Mouse (Mus musculus): ENCODE data around the gene Nckap1. TPM values are rescaled to one million over a fixed set of nuclear protein-coding genes. Genes with fewer than 3 reads are reported as not detected.
A peak's percentile ranks its signal among the peaks of the same experiment; 100 is the strongest.

Gene Nckap1
- polyA plus RNA-seq, 1 experiment from 2014 or later = 70.9 TPM

GRCm38 (mm10) chr2:80602756-80603155 lies 21.6 kb upstream of the Nckap1 start:
- H3K9ac ChIP-seq (ENCODE audit: low read length) = no peak overlapping the region
- H3K27me3 ChIP-seq (ENCODE audit: control insufficient read depth, insufficient read depth, low read length) = no peaks in the 10 kb centered on the region
- no peaks in the 10 kb centered on the region for H3K9me3 ChIP-seq (ENCODE audit: control insufficient read depth, low read length)
- DNase-seq (ENCODE audit: low spot score) (no peak), ATAC-seq (replicated peaks; ENCODE audit: low FRiP score) (no peak)
- no peaks in the 10 kb centered on the region for H3K4me1 ChIP-seq (replicated peaks; ENCODE audit: control insufficient read depth, insufficient read depth, low read length)
- H3K27ac ChIP-seq (ENCODE audit: low read depth, low read length) = no peak overlapping the region
- no peak overlapping the region for H3K4me3 ChIP-seq (ENCODE audit: low read depth, low read length)
- 94% methylated on average over 13 of the region's 13 CpGs for WGBS
- H3K36me3 ChIP-seq (ENCODE audit: control insufficient read depth, insufficient read depth, low read length) = no peaks in the 10 kb centered on the region
- H3K4me2 ChIP-seq (ENCODE audit: low read depth, low read length, severe bottlenecking) = no peak overlapping the region

GRCm38 (mm10) chr2:80600611-80601010 lies 19.4 kb upstream of the Nckap1 start:
- ATAC-seq (replicated peaks; ENCODE audit: low FRiP score) (no peak), DNase-seq (ENCODE audit: low spot score) (no peak)
- H3K9me3 ChIP-seq (ENCODE audit: control insufficient read depth, low read length) = no peaks in the 10 kb centered on the region
- no peak overlapping the region for H3K9ac ChIP-seq (ENCODE audit: low read length)
- H3K27ac ChIP-seq (ENCODE audit: low read depth, low read length) = no peak overlapping the region
- no peaks in the 10 kb centered on the region for H3K36me3 ChIP-seq (ENCODE audit: control insufficient read depth, insufficient read depth, low read length)
- H3K4me1 ChIP-seq (replicated peaks; ENCODE audit: control insufficient read depth, insufficient read depth, low read length) = no peaks in the 10 kb centered on the region
- no peak overlapping the region for H3K4me2 ChIP-seq (ENCODE audit: low read depth, low read length, severe bottlenecking)
- H3K4me3 ChIP-seq (ENCODE audit: low read depth, low read length) = no peak overlapping the region
- H3K27me3 ChIP-seq (ENCODE audit: control insufficient read depth, insufficient read depth, low read length) = no peaks in the 10 kb centered on the region

- H3K27ac ChIP-seq (ENCODE audit: low read depth, low read length) = no peak overlapping the region
- H3K36me3 ChIP-seq (ENCODE audit: control insufficient read depth, insufficient read depth, low read length) = no peaks in the 10 kb centered on the region
- no peaks in the 10 kb centered on the region for H3K9me3 ChIP-seq (ENCODE audit: control insufficient read depth, low read length)
- ATAC-seq (replicated peaks; ENCODE audit: low FRiP score) (no peak), DNase-seq (ENCODE audit: low spot score) (no peak)
- H3K27me3 ChIP-seq (ENCODE audit: control insufficient read depth, insufficient read depth, low read length) = no peaks in the 10 kb centered on the region
- H3K9ac ChIP-seq (ENCODE audit: low read length) = no peak overlapping the region
- no peak overlapping the region for H3K4me2 ChIP-seq (ENCODE audit: low read depth, low read length, severe bottlenecking)
- no peaks in the 10 kb centered on the region for H3K4me1 ChIP-seq (replicated peaks; ENCODE audit: control insufficient read depth, insufficient read depth, low read length)
- 88% methylated on average over 3 of the region's 3 CpGs for WGBS
- no peak overlapping the region for H3K4me3 ChIP-seq (ENCODE audit: low read depth, low read length)
Measured at GRCm38 (mm10) chr2:80599850-80600249, 18.7 kb upstream of the Nckap1 start.

- H3K9me3 ChIP-seq (ENCODE audit: control insufficient read depth, low read length) = no peaks in the 10 kb centered on the region
- no peaks in the 10 kb centered on the region for H3K36me3 ChIP-seq (ENCODE audit: control insufficient read depth, insufficient read depth, low read length)
- no peak overlapping the region for H3K4me2 ChIP-seq (ENCODE audit: low read depth, low read length, severe bottlenecking)
- no peak overlapping the region for H3K4me3 ChIP-seq (ENCODE audit: low read depth, low read length)
- ATAC-seq (replicated peaks; ENCODE audit: low FRiP score) = no peak
- WGBS = 81% methylated on average over 5 of the region's 5 CpGs
- no peak for DNase-seq (ENCODE audit: low spot score)
- H3K9ac ChIP-seq (ENCODE audit: low read length) = no peak overlapping the region
- H3K27me3 ChIP-seq (ENCODE audit: control insufficient read depth, insufficient read depth, low read length) = no peaks in the 10 kb centered on the region
- H3K4me1 ChIP-seq (replicated peaks; ENCODE audit: control insufficient read depth, insufficient read depth, low read length) = no peaks in the 10 kb centered on the region
- no peak overlapping the region for H3K27ac ChIP-seq (ENCODE audit: low read depth, low read length)
Measured at GRCm38 (mm10) chr2:80596960-80597359, 15.8 kb upstream of the Nckap1 start.

GRCm38 (mm10) chr2:80594215-80594918 lies 13.2 kb upstream of the Nckap1 start:
- no peaks in the 10 kb centered on the region for H3K9me3 ChIP-seq (ENCODE audit: control insufficient read depth, low read length)
- H3K9ac ChIP-seq (ENCODE audit: low read length) = no peak overlapping the region
- 79% methylated on average over 4 of the region's 4 CpGs for WGBS
- no peak overlapping the region for H3K27ac ChIP-seq (ENCODE audit: low read depth, low read length)
- DNase-seq (ENCODE audit: low spot score) (no peak), ATAC-seq (replicated peaks; ENCODE audit: low FRiP score) (no peak)
- H3K4me1 ChIP-seq (replicated peaks; ENCODE audit: control insufficient read depth, insufficient read depth, low read length) = no peaks in the 10 kb centered on the region
- H3K36me3 ChIP-seq (ENCODE audit: control insufficient read depth, insufficient read depth, low read length) = no peaks in the 10 kb centered on the region
- H3K4me3 ChIP-seq (ENCODE audit: low read depth, low read length) = no peak overlapping the region
- H3K4me2 ChIP-seq (ENCODE audit: low read depth, low read length, severe bottlenecking) = no peak overlapping the region
- H3K27me3 ChIP-seq (ENCODE audit: control insufficient read depth, insufficient read depth, low read length) = no peaks in the 10 kb centered on the region

GRCm38 (mm10) chr2:80582356-80582755 lies 1.2 kb upstream of the Nckap1 start:
- 74% methylated on average over 3 of the region's 3 CpGs for WGBS
- Histone ChIP-seq H3K4me2 (ENCODE audit: low read depth, low read length, severe bottlenecking) (no peak overlapping the region), H3K9ac (ENCODE audit: low read length) (no peak overlapping the region), H3K4me1 (replicated peaks; ENCODE audit: control insufficient read depth, insufficient read depth, low read length) (peaks cover 3% of the 10 kb centered on the region; the same call in 1 of the 2 replicates), H3K4me3 (ENCODE audit: low read depth, low read length) (no peak overlapping the region), H3K27me3 (ENCODE audit: control insufficient read depth, insufficient read depth, low read length) (no peaks in the 10 kb centered on the region), H3K9me3 (ENCODE audit: control insufficient read depth, low read length) (no peaks in the 10 kb centered on the region), H3K27ac (ENCODE audit: low read depth, low read length) (no peak overlapping the region), H3K36me3 (ENCODE audit: control insufficient read depth, insufficient read depth, low read length) (no peaks in the 10 kb centered on the region)
- DNase-seq (ENCODE audit: low spot score) (no peak), ATAC-seq (replicated peaks; ENCODE audit: low FRiP score) (no peak)

- peak; percentile 72 for ATAC-seq (replicated peaks; ENCODE audit: low FRiP score)
- peaks cover 3% of the 10 kb centered on the region; the same call in 1 of the 2 replicates for H3K4me1 ChIP-seq (replicated peaks; ENCODE audit: control insufficient read depth, insufficient read depth, low read length)
- peak overlapping the region; percentile 87 for H3K4me3 ChIP-seq (ENCODE audit: low read depth, low read length)
- H3K36me3 ChIP-seq (ENCODE audit: control insufficient read depth, insufficient read depth, low read length) = no peaks in the 10 kb centered on the region
- H3K27me3 ChIP-seq (ENCODE audit: control insufficient read depth, insufficient read depth, low read length) = no peaks in the 10 kb centered on the region
- no peak for DNase-seq (ENCODE audit: low spot score)
- no peaks in the 10 kb centered on the region for H3K9me3 ChIP-seq (ENCODE audit: control insufficient read depth, low read length)
- peak overlapping the region; percentile 83 for H3K4me2 ChIP-seq (ENCODE audit: low read depth, low read length, severe bottlenecking)
- peak overlapping the region; percentile 98 for H3K9ac ChIP-seq (ENCODE audit: low read length)
- WGBS = under 1% methylated on average over 65 of the region's 65 CpGs
- peak overlapping the region; percentile 93 for H3K27ac ChIP-seq (ENCODE audit: low read depth, low read length)
Measured at GRCm38 (mm10) chr2:80580311-80580961, 744 bp downstream of the Nckap1 start.

GRCm38 (mm10) chr2:80579253-80579891 lies 1.8 kb downstream of the Nckap1 start:
- Histone ChIP-seq H3K36me3 (ENCODE audit: control insufficient read depth, insufficient read depth, low read length) (no peaks in the 10 kb centered on the region), H3K4me2 (ENCODE audit: low read depth, low read length, severe bottlenecking) (peak overlapping the region; percentile 46; the same call in 1 of the 2 replicates), H3K9me3 (ENCODE audit: control insufficient read depth, low read length) (no peaks in the 10 kb centered on the region), H3K4me1 (replicated peaks; ENCODE audit: control insufficient read depth, insufficient read depth, low read length) (peaks cover 3% of the 10 kb centered on the region; the same call in 1 of the 2 replicates), H3K27me3 (ENCODE audit: control insufficient read depth, insufficient read depth, low read length) (no peaks in the 10 kb centered on the region), H3K9ac (ENCODE audit: low read length) (no peak overlapping the region), H3K4me3 (ENCODE audit: low read depth, low read length) (peak overlapping the region; percentile 87), H3K27ac (ENCODE audit: low read depth, low read length) (no peak overlapping the region)
- 56% methylated on average over 6 of the region's 6 CpGs for WGBS
- DNase-seq (ENCODE audit: low spot score) (no peak), ATAC-seq (replicated peaks; ENCODE audit: low FRiP score) (no peak)

Measured in forebrain, embryonic 11.5 days (tissue).